Mouse (Mus musculus): ENCODE data around the gene Ascc1.

DNA sequence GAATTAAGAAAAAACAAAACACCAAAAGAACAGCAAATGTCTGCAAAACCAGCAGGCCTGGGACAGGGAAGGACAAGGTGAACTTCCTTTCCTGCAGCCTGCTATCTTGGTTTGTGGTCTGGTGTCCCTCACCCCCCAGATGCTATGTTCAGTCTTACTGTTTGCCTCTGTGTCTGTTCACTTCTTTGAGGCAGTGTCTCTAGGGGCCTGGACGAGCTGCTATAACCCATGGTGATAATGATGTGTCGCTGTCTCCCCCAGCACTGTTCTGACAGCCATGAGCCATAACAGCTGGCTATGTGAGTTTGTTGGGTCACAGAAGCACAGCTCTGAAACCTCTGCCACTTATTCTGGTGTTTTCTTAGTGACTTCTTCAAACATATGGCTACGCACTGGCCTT is 27.8 kb upstream of the Ascc1 start:
- no peak for TF ChIP-seq CTCF (IDR thresholded peaks at IDR 0.05; ENCODE audit: control insufficient read depth, insufficient read depth, insufficient replicate concordance, low read depth, low read length)
- TF ChIP-seq POLR2A (IDR thresholded peaks at IDR 0.05; ENCODE audit: control insufficient read depth, low read depth, low read length) = no peak

All from testis, adult 2 months (tissue).